Mouse (Mus musculus) splenic B cell, adult 2 months (primary cell): ENCODE results near the gene Slc16a8.

Experiments used
- DNase-seq: peaks from one replicate; pipeline ENCODE4 v3.0.0-alpha.2; 2011; ENCODE audit warnings: low read depth, low spot score
- H3K27me3 ChIP-seq: 2 replicates; pipeline ENCODE4 v1.6.1; 2012; ENCODE audit warnings: mild to moderate bottlenecking, low read length, moderate library complexity, mixed read lengths; ENCODE audit not compliant: control insufficient read depth, poor library complexity, insufficient read depth, severe bottlenecking
- H3K36me3 ChIP-seq: 2 replicates; pipeline ENCODE4 v1.6.1; 2012; ENCODE audit warnings: mild to moderate bottlenecking, low read length, moderate library complexity, mixed read lengths; ENCODE audit not compliant: control insufficient read depth, poor library complexity, insufficient read depth, severe bottlenecking

Slc16a8 gene

GRCm38 (mm10) chr15:79277728-79278127, 23.2 kb upstream of the Slc16a8 start:
- H3K27me3 ChIP-seq, result no peaks in the 10 kb centered on the region
- H3K36me3 ChIP-seq, result no peaks in the 10 kb centered on the region
- no peak for DNase-seq

- Histone ChIP-seq H3K27me3 (no peaks in the 10 kb centered on the region), H3K36me3 (no peaks in the 10 kb centered on the region)
- no peak for DNase-seq
Measured at GRCm38 (mm10) chr15:79273020-79273419, 18.5 kb upstream of the Slc16a8 start.

GRCm38 (mm10) chr15:79271124-79271746, 16.7 kb upstream of the Slc16a8 start:
- Histone ChIP-seq H3K27me3 (no peaks in the 10 kb centered on the region), H3K36me3 (no peaks in the 10 kb centered on the region)
- peak; percentile 71 for DNase-seq

GRCm38 (mm10) chr15:79270317-79271123, 16.0 kb upstream of the Slc16a8 start:
- peak; percentile 82 for DNase-seq
- Histone ChIP-seq H3K36me3 (no peaks in the 10 kb centered on the region), H3K27me3 (no peaks in the 10 kb centered on the region)

GRCm38 (mm10) chr15:79268521-79268920, 14.0 kb upstream of the Slc16a8 start:
- Histone ChIP-seq H3K36me3 (no peaks in the 10 kb centered on the region), H3K27me3 (no peaks in the 10 kb centered on the region)
- no peak for DNase-seq

- DNase-seq, result no peak
- peaks cover 2% of the 10 kb centered on the region; the same call in 1 of the 2 replicates for H3K27me3 ChIP-seq
- no peaks in the 10 kb centered on the region for H3K36me3 ChIP-seq
Measured at GRCm38 (mm10) chr15:79265384-79265783, 10.8 kb upstream of the Slc16a8 start.

- no peak for DNase-seq
- Histone ChIP-seq H3K36me3 (no peaks in the 10 kb centered on the region), H3K27me3 (peaks cover 2% of the 10 kb centered on the region; the same call in 1 of the 2 replicates)
Measured at GRCm38 (mm10) chr15:79263726-79264125, 9.2 kb upstream of the Slc16a8 start.

GRCm38 (mm10) chr15:79262786-79263309, 8.3 kb upstream of the Slc16a8 start:
- DNase-seq, result no peak
- peaks cover 2% of the 10 kb centered on the region; the same call in 1 of the 2 replicates for H3K27me3 ChIP-seq
- H3K36me3 ChIP-seq, result no peaks in the 10 kb centered on the region

GRCm38 (mm10) chr15:79262375-79262774, 7.8 kb upstream of the Slc16a8 start:
- DNase-seq, result peak; percentile 32
- H3K36me3 ChIP-seq, result no peaks in the 10 kb centered on the region
- peaks cover 2% of the 10 kb centered on the region; the same call in 1 of the 2 replicates for H3K27me3 ChIP-seq

- Histone ChIP-seq H3K36me3 (no peaks in the 10 kb centered on the region), H3K27me3 (peaks cover 2% of the 10 kb centered on the region; the same call in 1 of the 2 replicates)
- no peak for DNase-seq
Measured at GRCm38 (mm10) chr15:79261757-79262156, 7.2 kb upstream of the Slc16a8 start.

GRCm38 (mm10) chr15:79261095-79261725, 6.6 kb upstream of the Slc16a8 start:
- no peak for DNase-seq
- Histone ChIP-seq H3K27me3 (peaks cover 2% of the 10 kb centered on the region; the same call in 1 of the 2 replicates), H3K36me3 (no peaks in the 10 kb centered on the region)

- DNase-seq, result no peak
- no peaks in the 10 kb centered on the region for H3K36me3 ChIP-seq
- peaks cover 2% of the 10 kb centered on the region; the same call in 1 of the 2 replicates for H3K27me3 ChIP-seq
Measured at GRCm38 (mm10) chr15:79258521-79258920, 4.0 kb upstream of the Slc16a8 start.

GRCm38 (mm10) chr15:79252580-79252979, 2.0 kb downstream of the Slc16a8 start:
- DNase-seq, result no peak
- no peaks in the 10 kb centered on the region for H3K27me3 ChIP-seq
- no peaks in the 10 kb centered on the region; the same call in 1 of the 2 replicates for H3K36me3 ChIP-seq

GRCm38 (mm10) chr15:79251781-79252491, 2.6 kb downstream of the Slc16a8 start:
- H3K36me3 ChIP-seq, result no peaks in the 10 kb centered on the region; the same call in 1 of the 2 replicates
- no peak for DNase-seq
- no peaks in the 10 kb centered on the region for H3K27me3 ChIP-seq
